Mouse (Mus musculus) midbrain, postnatal 0 days (tissue): ENCODE measurements around the gene Hltf. TPM values are rescaled to one million over a fixed set of nuclear protein-coding genes. Genes with fewer than 3 reads are reported as not detected.

ENCODE experiments used
- ATAC-seq: fragments of 200-750 bp; cut with Nextera tagmentation; 2 replicates; pipeline ENCODE4 v1.8.0; 2017; ENCODE audit warnings: moderate number of reproducible peaks, mild to moderate bottlenecking, moderate TSS enrichment, moderate library complexity; ENCODE audit not compliant: low FRiP score
- DNase-seq: peaks from one replicate; pipeline ENCODE4 v3.0.0-alpha.2; 2015; ENCODE audit warnings: low spot score
- H3K27ac ChIP-seq: fragments of 300-500 bp; sonication (generic); 2 replicates; pipeline ENCODE4 v1.5.1; 2014; ENCODE audit warnings: low read depth, mild to moderate bottlenecking, low read length, mixed read lengths
- H3K27me3 ChIP-seq: fragments of 300-500 bp; sonication (generic); 2 replicates; pipeline ENCODE4 v1.6.1; 2014; ENCODE audit warnings: low read length, control low read depth, mixed read lengths; ENCODE audit not compliant: insufficient read depth
- H3K36me3 ChIP-seq: fragments of 300-500 bp; sonication (generic); 2 replicates; pipeline ENCODE4 v1.6.1; 2014; ENCODE audit warnings: low read length, control low read depth, mixed read lengths; ENCODE audit not compliant: insufficient read depth
- H3K4me1 ChIP-seq: fragments of 300-500 bp; sonication (generic); 2 replicates; pipeline ENCODE4 v1.6.1; 2014; ENCODE audit warnings: mild to moderate bottlenecking, control low read depth, antibody characterized with exemption, low read length, mixed read lengths; ENCODE audit not compliant: insufficient read depth
- H3K4me2 ChIP-seq: fragments of 300-500 bp; sonication (generic); 2 replicates; pipeline ENCODE4 v1.6.1; 2014; ENCODE audit warnings: low read depth, mild to moderate bottlenecking, low read length, mixed read lengths; ENCODE audit not compliant: poor library complexity, severe bottlenecking
- H3K4me3 ChIP-seq: fragments of 300-500 bp; sonication (generic); 2 replicates; pipeline ENCODE4 v1.5.1; 2014; ENCODE audit warnings: low read depth, mild to moderate bottlenecking, low read length, moderate library complexity
- H3K9ac ChIP-seq: fragments of 300-500 bp; sonication (generic); replicated peaks from 2 replicates; pipeline ENCODE4 v1.6.1; 2014; ENCODE audit warnings: mild to moderate bottlenecking, low read length, moderate library complexity, mixed read lengths; ENCODE audit not compliant: poor library complexity, severe bottlenecking
- H3K9me3 ChIP-seq: fragments of 300-500 bp; sonication (generic); 2 replicates; pipeline ENCODE4 v1.6.1; 2016; ENCODE audit warnings: low read length, control low read depth
- CTCF ChIP-seq: IDR thresholded peaks from 2 replicates; pipeline ENCODE4 v1.5.1; 2016; ENCODE audit warnings: antibody characterized with exemption, mild to moderate bottlenecking
- whole genome bisulfite sequencing: fragments of 180-500 bp; shearing (Covaris S2); extraction: QIAGEN DNeasy Blood & Tissue Kit; methylation state at CpG from one replicate; pipeline ENCODE4 v1.1.7; 2014; 5-methylcytosine and 5-hydroxymethylcytosine counted together
- polyA plus RNA-seq: library from polyadenylated mRNA; unstranded; fragments of >200 nt; fragmentation: Nextera tagmentation; extraction: Ambion mirVana; gene quantifications from 2 replicates; pipeline ENCODE4 v1.2.1, GENCODE M21; 2015
- total RNA-seq: library from RNA; depleted of rRNA; stranded (reverse); fragments of >200 nt; gene quantifications from 2 replicates; pipeline ENCODE4 v1.2.3, GENCODE M21; 2014

Gene Hltf
- total and polyA plus RNA-seq, 2 experiments from 2014 or later: 8.1 to 13.5 TPM

DNA sequence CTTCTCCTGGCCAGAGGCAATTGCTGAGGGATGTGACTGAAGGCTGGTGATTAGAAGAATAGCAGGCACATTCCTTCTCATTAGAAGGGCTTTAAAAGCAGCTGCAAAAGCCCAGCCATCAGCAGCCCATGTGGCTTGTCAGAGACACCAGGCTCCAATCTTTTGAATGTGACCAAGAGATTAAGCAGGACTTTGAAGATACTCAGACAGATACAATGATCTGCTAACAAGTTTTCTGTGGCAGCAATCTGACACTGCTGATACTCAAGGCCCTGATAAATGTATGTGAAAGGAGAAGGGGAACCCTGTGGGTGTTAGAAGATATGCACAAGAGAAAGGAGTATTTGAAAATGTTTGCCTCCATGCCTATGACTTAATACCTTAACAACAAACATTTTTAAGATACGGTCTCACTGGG is 88.1 kb downstream of the Hltf start:
- H3K4me1 ChIP-seq: no peaks in the 10 kb centered on the region
- H3K27me3 ChIP-seq: no peaks in the 10 kb centered on the region
- no peak overlapping the region for H3K27ac ChIP-seq
- ATAC-seq (no peak), DNase-seq (no peak)
- peaks cover 6% of the 10 kb centered on the region; the same call in 1 of the 2 replicates for H3K36me3 ChIP-seq
- TF ChIP-seq CTCF: no peak
- H3K4me3 ChIP-seq: no peak overlapping the region
- H3K9me3 ChIP-seq: no peaks in the 10 kb centered on the region
- WGBS: 59% methylated on average over 1 of the region's 1 CpGs
- no peak overlapping the region for H3K4me2 ChIP-seq
- H3K9ac ChIP-seq: no peak overlapping the region

DNA sequence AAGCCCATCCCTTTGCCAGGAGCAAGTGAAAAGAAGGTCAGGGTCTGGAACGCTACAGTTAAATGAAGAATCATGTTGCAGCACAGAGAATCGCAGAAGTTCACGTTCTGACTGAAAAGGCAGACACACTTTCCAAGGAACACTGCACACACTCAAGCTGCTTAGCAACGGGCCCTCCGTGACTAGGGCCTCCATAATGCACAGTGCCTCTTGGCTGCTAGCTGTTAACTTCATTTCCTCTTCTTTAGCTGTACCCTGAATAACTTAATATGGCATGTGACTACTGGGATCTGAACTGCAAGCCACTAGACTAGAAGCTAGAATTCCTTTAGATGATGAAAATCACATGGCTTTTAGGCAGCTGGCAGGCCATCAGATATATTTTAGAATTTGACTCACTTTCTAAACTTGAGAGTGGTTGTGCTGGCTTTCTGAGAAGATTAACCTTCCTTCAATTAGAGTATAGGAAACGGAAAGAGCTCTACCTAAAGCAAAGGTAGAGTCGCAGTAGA is 89.3 kb downstream of the Hltf start:
- WGBS: 39% methylated on average over 7 of the region's 7 CpGs
- Histone ChIP-seq H3K4me3 (no peak overlapping the region), H3K9ac (no peak overlapping the region), H3K9me3 (no peaks in the 10 kb centered on the region), H3K27me3 (no peaks in the 10 kb centered on the region), H3K4me2 (no peak overlapping the region), H3K27ac (no peak overlapping the region; the same call in 1 of the 2 replicates), H3K4me1 (no peaks in the 10 kb centered on the region), H3K36me3 (peaks cover 8% of the 10 kb centered on the region; the same call in 1 of the 2 replicates)
- ATAC-seq: peak; percentile 54; the same call in 1 of the 2 replicates
- DNase-seq: peak; percentile 33
- no peak for TF ChIP-seq CTCF

DNA sequence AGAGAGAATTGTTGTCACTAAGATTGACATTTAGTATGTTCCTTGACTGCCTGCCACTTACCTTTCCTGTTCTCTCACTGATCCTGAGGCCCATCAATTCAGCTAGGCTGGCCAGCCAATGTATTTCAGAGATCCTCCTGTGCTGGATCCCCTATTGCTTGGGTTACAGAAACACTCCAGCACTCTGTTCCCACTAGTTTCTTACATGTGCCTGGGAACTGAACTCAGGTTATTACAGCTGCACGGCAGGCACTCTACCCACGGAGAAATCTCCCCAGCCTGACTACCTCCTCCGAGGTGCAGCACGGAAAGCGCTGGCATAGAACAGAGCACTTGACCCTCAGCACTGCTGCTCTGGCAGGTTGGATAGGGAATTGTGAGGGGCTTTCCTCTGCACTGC is 90.0 kb downstream of the Hltf start:
- no peak for TF ChIP-seq CTCF

DNA sequence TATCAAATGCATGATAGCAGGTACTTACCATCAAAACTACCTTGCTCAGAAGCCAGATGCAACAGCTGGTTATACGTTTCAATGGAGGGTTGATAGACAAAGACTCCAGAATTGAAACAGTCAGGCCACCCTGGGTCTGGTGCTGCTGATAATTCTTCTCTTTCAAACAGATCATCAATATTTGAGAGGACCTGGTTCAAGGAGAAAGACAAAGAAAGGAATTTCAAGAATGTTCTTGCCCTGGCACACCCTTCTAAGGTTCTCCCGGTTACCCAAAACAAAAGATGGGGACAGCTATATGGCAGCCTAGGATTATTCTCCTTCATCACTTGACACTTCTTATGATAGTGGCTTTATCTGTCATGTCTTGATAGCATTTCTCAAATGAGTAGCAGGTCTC is 92.9 kb downstream of the Hltf start:
- Histone ChIP-seq H3K27me3 (no peaks in the 10 kb centered on the region), H3K36me3 (peaks cover 8% of the 10 kb centered on the region; the same call in 1 of the 2 replicates), H3K4me2 (no peak overlapping the region), H3K9me3 (no peaks in the 10 kb centered on the region), H3K4me1 (peaks cover 6% of the 10 kb centered on the region; the same call in 1 of the 2 replicates), H3K9ac (no peak overlapping the region), H3K27ac (no peak overlapping the region), H3K4me3 (no peak overlapping the region)
- ATAC-seq (no peak), DNase-seq (no peak)
- 78% methylated on average over 2 of the region's 2 CpGs for WGBS
- no peak for TF ChIP-seq CTCF

More for the DNA sequence above, 90.0 kb downstream of the Hltf start:
- DNase-seq (no peak), ATAC-seq (no peak)
- Histone ChIP-seq H3K27me3 (no peaks in the 10 kb centered on the region), H3K9me3 (no peaks in the 10 kb centered on the region), H3K27ac (no peak overlapping the region; the same call in 1 of the 2 replicates), H3K4me2 (no peak overlapping the region), H3K9ac (no peak overlapping the region), H3K36me3 (peaks cover 8% of the 10 kb centered on the region; the same call in 1 of the 2 replicates), H3K4me3 (no peak overlapping the region), H3K4me1 (no peaks in the 10 kb centered on the region)
- 69% methylated on average over 5 of the region's 5 CpGs for WGBS

DNA sequence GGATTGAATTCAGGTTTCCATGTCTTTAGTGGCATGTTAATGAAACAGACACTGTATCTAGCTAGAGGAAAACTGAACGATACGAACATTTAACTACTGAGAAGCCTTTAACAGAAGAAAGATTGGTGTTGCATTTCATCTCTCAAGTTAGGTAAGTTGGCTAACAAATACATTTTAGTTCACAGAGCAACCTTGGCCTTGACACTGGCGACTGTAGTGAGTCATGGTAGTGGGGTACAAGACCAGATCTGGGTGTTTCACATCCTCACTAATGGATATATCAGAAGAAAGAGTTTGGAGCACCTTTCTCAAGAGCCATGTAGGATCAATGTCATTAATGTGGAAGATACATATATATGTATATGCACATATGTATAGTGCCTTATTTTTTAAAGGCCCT is 94.0 kb downstream of the Hltf start:
- ATAC-seq: no peak
- Histone ChIP-seq H3K36me3 (peaks cover 8% of the 10 kb centered on the region; the same call in 1 of the 2 replicates), H3K4me2 (no peak overlapping the region), H3K27ac (no peak overlapping the region), H3K27me3 (no peaks in the 10 kb centered on the region), H3K9me3 (no peaks in the 10 kb centered on the region), H3K9ac (no peak overlapping the region), H3K4me1 (peaks cover 6% of the 10 kb centered on the region; the same call in 1 of the 2 replicates), H3K4me3 (no peak overlapping the region)
- 94% methylated on average over 3 of the region's 3 CpGs for WGBS
- no peak for TF ChIP-seq CTCF
- no peak for DNase-seq

DNA sequence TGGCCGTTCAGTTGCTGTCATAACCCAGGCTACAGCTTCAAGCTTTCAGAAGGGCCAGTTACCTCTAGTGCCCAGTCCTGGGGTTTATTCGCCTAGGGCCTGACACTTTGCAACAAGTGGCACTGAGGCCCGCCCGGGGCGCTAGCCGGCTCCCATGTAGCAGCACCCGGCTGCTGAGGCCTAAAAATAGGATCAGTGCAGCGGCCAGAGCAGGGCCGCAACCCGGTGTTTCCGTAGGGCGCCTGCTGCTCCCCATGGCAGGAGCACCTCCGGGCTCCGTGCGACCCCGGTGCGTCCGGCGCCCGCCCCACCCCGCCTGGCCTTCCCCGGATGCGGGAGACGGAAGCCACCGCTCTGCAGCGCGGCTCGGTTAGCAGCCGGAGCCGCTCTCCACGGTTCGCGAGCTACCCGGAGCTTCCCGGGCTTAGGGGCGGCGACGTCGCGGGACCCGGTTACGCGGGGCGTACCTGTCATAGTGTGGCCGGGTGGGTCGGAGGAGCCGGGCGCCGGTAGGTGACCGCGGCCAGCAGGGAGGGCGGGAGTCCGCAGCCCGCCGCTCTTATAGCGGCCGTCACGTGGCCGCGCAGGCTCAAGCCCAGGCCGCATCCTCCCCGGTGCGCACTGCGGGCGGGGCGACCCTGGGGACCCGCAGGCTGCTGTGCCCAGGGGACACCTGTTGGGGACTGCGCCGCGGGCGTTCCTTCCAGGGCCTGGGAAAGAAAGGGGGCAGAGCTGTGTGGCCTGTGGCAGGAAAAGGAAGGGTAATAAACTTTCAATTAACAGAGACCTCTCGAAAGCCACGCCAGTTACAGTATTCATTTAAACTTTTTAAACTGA is 97.1 kb downstream of the Hltf start, which contains the start of gene Gyg:
Gene Gyg (minus strand): TSS at position 787 of the 837 bp plus-strand sequence.
- H3K9me3 ChIP-seq: no peaks in the 10 kb centered on the region
- peaks cover 3% of the 10 kb centered on the region; the same call in 1 of the 2 replicates for H3K36me3 ChIP-seq
- H3K27me3 ChIP-seq: no peaks in the 10 kb centered on the region
- ATAC-seq: peak; percentile 90
- peak within 1 kb of the TSS; percentile 86 for H3K4me3 ChIP-seq
- peaks cover 6% of the 10 kb centered on the region; the same call in 1 of the 2 replicates for H3K4me1 ChIP-seq
- peak; percentile 54 for DNase-seq
- 0 out of 2 replicates have a peak, but pooled peaks have one; percentile 3 for TF ChIP-seq CTCF
- peak within 1 kb of the TSS; percentile 96 for H3K4me2 ChIP-seq
- WGBS: under 1% methylated on average over 65 of the region's 73 CpGs
- H3K27ac ChIP-seq: peak within 1 kb of the TSS; percentile 67
- peak within 1 kb of the TSS; percentile 96 for H3K9ac ChIP-seq
